Mouse (Mus musculus) E14TG2a.4 (cell line): ENCODE measurements at regions not wholly inside any gene's neighbourhood (a gene's known extent, or its start where the extent isn't known, plus 50 kb on each side); places are given as distances from the start of the nearest gene placed in this dataset.

Source experiments
- CTCF ChIP-seq: conservative IDR thresholded peaks from 2 replicates; pipeline ENCODE4 v1.5.1; 2014; ENCODE audit warnings: low read length
- NANOG ChIP-seq: IDR thresholded peaks from 2 replicates; pipeline ENCODE4 v1.6.1; 2014; ENCODE audit warnings: borderline replicate concordance, low read length, mixed read lengths
- POU5F1 ChIP-seq: IDR thresholded peaks from 2 replicates; pipeline ENCODE4 v1.6.1; 2014; ENCODE audit warnings: low read length, borderline replicate concordance

- TF ChIP-seq CTCF (no peak), NANOG (no peak), POU5F1 (no peak)
Observed at GRCm38 (mm10) chr5:10767469-10767868, 180.1 kb upstream of the Gm8871 start.
